Mouse (Mus musculus): Measurements from ENCODE around the gene Gpr3.

GRCm38 (mm10) chr4:133253412-133253811 is 41.1 kb upstream of the Gpr3 start:
- no peak for TF ChIP-seq CTCF (IDR thresholded peaks at IDR 0.05; ENCODE audit: low read depth)
- no peak for TF ChIP-seq EP300 (optimal IDR thresholded peaks at IDR 0.05)

Data from stomach, postnatal 0 days (tissue).